Mouse (Mus musculus): Measurements from ENCODE around the gene Avpr1b.

- TF ChIP-seq CTCF (IDR thresholded peaks at IDR 0.05; ENCODE audit: low read depth) (no peak), EP300 (optimal IDR thresholded peaks at IDR 0.05) (no peak)
Observed at GRCm38 (mm10) chr1:131573721-131574120, 25.3 kb upstream of the Avpr1b start.
